Mouse (Mus musculus): Measurements from ENCODE around the gene Rbp7.
"Not testable (repeated sequence)": the region's sequence is repeated elsewhere in the genome, so short reads cannot be mapped to it uniquely, and the experiment has no call there.

Gene Rbp7

DNA sequence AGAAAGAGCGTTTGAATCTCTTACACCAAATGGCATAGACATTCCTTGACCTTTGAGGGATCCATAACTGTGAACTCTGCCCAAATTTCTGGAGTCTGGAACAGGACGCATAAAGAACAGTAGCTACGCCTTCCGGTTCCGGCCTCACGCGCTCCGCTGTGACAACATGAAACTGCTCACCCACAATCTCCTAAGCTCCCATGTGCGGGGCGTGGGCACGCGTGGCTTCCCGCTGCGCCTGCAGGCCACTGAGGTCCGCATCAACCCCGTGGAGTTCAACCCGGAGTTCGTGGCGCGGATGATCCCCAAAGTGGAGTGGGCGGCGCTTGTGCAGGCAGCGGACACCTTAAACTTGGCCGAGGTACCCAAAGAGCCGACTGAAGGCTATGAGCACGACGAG is 2.4 kb upstream of the Rbp7 start:
- DNase-seq (ENCODE audit: low spot score in 2 of 2), result not testable (repeated sequence)

DNA sequence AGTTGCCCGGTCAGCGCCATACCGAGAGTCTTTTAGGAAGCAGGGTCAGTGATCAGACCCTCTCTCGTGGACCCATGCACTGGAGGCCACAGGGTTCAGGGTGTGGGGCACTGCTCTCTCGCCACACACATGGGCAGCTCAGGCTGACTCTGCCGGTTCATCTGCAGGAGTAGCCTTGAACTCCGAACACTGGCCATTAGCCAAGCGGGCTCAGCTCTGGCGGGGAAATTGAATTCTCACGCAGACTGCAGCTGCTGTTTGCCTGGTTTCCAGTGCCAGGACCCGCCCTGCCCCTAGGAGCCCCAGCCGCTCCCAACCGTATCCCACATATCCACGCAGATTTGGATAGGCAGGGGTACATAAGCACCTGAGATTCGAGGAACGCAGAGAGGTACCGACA is 515 bp downstream of the Rbp7 start:
- DNase-seq (ENCODE audit: low spot score in 2 of 2), result no peak

DNA sequence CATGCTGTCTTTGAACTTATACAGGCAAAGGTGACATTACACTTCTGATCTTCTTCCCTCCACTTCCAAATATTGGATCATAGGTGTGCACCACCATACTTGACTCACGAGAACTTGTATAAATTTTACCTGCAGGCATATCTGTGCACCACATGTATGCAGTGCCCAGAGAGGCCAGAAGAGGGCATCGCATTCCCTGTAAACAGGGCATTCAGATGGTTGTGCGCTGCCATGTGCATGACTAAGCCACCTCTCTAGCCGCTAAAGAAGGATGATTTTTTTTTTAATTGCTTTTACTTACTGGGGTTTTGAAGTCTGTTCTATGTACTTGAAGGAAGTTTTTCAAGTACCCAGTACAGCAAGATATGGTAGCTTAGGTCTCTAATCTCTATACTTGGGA is 1.1 kb downstream of the Rbp7 start:
- no peak for DNase-seq (ENCODE audit: low spot score in 2 of 2)

DNA sequence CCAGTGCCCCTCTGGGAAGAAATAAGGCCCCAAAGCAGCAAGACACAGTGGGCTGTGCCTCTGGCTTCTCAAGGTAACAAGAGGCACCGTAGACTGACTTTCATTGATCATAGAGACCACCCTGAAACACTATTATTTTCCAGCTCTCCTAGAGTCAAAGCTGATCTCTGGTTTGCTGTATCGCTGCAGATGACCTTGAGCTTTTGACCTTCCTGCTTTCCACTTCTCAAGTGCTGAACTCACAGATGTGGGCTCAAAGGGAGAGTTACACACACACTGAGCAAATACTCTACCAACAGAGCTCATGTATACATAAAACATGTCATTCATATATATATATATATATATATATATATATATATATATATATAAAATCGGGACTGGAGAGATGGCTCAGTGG is 4.1 kb downstream of the Rbp7 start:
- DNase-seq (ENCODE audit: low spot score in 2 of 2), result no peak

DNA sequence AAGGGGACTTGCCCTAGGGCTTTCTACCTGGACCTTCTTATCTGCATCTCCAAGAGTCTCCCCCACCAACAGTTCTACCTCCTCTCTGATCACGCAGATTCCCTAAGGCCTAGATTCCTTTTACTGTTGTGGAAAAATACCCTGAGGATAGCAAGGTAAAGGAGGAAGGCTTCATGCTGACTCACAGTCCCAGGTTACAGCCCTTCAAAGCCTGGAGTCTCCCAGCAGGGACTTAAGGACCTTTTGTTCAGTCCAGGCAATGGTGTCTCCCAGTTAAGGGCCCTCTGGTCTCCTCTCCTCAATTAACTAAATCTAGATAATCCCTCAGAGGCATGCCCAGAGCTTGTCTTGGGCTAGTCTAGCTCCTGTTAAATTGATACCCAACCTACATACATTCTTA is 8.5 kb downstream of the Rbp7 start:
- DNase-seq (ENCODE audit: low spot score in 2 of 2), result no peak

GRCm38 (mm10) chr4:149445868-149446267 is 8.9 kb downstream of the Rbp7 start:
- peak; percentile 58 to 75 for DNase-seq (ENCODE audit: low spot score in 2 of 2)

DNA sequence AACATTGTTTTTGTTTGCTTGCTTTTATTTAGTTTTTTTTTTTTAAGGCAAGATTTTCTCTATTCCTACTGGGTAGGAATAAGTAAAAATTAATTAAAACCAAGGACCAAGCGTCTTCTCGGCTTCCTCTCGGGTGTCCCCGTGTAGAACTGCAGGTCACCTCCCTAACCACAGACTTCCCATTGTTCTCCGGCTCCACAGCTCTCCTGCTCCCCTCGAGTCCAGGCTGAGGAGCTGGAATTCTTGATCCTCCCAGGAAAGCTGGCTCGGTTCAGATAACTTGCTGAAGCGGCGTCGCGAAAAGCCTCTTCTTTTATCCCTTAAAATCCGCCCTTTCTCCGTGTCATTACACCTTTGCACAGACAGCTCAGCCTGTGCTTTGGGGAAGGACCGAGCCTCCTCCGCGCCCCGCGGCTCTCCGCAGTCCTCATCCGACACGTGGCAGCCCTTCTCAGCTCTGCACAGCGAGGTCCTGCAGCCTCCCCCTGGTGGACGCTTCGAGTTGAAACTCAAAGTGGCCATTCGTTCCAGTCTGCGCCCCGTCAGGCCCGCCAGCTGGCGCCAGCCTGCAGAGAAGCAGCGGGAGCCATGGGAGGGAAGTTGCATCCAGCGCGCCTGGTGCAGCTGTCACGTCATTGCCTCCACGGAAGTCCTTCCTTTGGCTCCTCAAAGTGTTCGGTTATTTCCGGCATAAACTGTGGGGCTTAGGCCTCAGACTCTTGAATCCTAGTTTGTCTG is 9.6 kb downstream of the Rbp7 start:
- peak; percentile 90 to 91 for DNase-seq (ENCODE audit: low spot score in 2 of 2)

DNA sequence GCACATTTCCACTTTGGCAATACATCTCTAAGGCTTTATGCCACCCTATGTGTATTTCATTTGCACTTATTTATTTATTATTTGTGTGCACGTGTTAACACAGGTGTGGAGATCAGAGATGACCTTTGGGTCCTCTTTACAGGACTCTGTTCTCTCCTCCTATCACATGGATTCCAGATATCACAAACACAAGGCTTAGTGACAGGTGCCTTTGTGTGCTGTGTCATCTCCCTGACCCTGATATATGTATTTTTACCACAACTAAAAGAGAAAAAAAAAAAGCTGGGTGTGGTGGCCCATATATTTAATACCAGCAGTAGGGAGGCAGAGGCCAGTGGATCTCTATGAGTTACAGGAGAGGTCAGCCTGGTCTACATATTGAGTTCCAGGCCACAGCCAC is 10.3 kb downstream of the Rbp7 start:
- DNase-seq (ENCODE audit: low spot score in 2 of 2), result no peak

- DNase-seq (ENCODE audit: low spot score in 2 of 2), result no peak
These were observed 12.3 kb downstream of the Rbp7 start for GRCm38 (mm10) chr4:149442436-149442835.

- DNase-seq (ENCODE audit: low spot score in 2 of 2), result no peak
These were observed 14.2 kb downstream of the Rbp7 start for GRCm38 (mm10) chr4:149440576-149440975.

DNA sequence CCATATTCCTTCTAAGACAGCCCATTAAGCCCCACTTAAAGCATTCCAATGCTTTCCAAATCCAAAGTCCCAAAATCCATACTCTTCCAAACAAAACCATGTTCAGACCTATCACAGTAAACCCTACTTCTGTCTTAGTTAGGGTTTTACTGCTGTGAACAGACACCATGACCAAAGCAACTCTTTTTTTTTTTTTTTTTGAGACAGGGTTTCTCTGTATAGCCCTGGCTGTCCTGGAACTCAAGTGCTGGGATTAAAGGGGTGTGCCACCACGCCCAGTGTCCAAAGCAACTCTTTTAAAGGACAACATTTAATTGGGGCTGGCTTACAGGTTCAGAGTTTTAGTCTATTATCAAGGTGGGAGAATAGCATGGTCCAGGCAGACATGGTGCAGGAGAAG is 22.9 kb downstream of the Rbp7 start:
- not testable (repeated sequence) for DNase-seq (ENCODE audit: low spot score in 2 of 2)

GRCm38 (mm10) chr4:149429592-149429991 is 25.2 kb downstream of the Rbp7 start:
- no peak for DNase-seq (ENCODE audit: low spot score in 2 of 2)

DNA sequence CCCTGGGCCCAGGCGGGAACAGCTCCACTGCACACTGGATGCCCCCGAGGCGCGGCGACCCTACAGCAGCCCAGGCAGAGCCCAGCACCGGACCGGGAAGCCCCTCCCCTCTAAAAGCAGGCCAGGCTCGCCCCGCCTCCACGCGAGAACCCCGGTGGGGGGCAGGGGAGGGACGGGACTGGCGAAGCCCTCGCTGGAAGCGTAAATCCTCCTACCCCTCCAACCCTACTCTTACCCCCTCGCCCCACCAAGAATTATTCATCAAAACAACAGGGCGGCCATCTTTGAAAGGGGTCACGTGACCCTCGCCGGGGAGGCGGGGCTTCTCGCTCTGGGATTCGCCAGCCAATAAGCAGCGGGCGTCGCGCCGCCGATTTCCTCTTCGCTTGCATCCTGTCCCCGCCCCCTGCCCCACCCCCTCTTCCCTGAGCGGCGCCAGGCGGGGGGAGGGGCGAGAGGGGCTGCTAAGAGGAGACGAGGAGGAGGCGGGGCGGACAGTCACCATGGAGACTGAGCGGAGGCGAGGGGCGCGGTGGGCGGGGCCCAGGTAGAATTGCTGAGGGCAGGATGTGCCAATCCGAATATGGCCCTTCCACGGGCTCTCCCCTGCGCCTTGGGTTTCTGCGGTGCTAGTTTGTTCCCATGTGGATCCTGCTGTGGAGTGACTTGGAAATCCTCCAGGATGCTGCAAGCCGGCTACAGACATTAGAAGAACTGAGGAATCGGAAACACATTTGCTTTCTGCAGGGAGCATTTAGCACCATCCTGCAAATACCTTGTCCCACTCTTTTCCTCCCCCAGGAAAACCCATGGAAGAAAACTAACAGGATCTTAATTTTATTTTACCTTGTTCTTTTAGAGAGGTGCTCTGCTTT is 28.2 kb downstream of the Rbp7 start, which contains the start of gene Ube4b:
Gene Ube4b, minus strand, starts transcription at position 425 of the 875 bp plus-strand sequence.
- DNase-seq (ENCODE audit: low spot score in 2 of 2), result peak; percentile 96 to 98

DNA sequence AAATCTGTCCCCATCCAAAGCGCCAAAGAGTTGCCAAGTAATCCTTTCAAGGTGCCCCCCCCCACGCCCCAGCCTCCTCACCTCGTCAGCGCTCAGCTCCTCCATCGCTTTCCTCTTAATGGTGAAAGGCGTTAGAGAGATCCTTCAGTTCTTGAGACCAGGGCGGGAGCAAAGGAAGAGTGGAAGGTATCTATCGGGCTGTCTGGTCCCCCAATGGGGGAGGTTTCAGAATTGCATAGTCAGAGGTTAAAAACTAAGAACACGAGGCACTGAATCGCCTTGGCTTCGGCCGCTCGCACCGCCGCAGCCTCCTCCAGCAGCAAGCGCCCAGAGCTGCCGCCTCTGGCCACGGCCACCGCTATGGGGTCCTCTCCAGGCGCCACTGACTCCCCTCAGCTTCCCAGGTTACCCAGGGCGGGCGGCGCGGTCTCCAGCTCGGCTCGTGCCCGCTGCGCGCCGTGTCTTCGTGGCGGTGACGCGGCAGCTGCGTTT is 28.9 kb downstream of the Rbp7 start:
- no peak for DNase-seq (ENCODE audit: low spot score in 2 of 2)

DNA sequence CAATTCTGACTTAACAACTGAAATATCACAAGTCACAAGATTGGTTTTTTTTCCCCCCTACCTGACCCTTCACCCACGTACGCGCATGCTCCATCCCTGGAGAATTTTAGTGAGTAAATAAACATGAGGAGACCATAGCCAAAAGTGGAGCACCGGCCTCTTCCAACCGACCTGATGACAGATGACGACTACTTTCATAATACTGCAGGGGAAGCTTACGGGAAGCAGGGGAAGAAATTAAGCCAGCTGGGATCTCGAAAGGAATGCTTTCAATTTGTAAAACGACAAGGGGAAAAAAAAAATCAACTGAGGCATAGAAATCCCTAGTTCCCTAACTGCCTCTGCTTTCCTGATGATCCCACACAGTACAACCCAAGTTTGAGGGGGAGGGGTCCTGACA is 30.0 kb downstream of the Rbp7 start:
- DNase-seq (ENCODE audit: low spot score in 2 of 2), result no peak

- no peak for DNase-seq (ENCODE audit: low spot score in 2 of 2)
These were observed 36.9 kb downstream of the Rbp7 start for GRCm38 (mm10) chr4:149417854-149418365.

- no peak for DNase-seq (ENCODE audit: low spot score in 2 of 2)
These were observed 37.8 kb downstream of the Rbp7 start for GRCm38 (mm10) chr4:149416986-149417385.

DNA sequence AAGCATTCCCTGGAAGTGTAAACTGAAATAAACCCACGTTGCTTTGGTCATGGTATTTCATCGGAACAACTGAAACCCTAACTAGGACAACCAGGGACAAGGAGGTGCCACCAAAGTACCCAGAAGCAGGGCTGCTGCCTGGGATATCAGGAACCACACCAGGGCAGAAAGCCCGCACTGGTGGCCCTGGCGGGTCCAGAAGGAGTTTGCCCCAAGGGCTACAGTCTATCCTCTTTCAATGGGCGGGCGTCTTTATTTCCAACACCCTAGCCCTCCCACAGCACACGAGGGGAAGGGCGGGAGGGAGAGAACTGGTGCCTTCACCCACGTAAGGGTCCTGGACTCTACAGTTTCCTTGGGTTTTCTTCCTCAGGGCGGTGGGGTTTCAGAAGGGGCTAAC is 38.4 kb downstream of the Rbp7 start:
- DNase-seq (ENCODE audit: low spot score in 2 of 2), result no peak

DNA sequence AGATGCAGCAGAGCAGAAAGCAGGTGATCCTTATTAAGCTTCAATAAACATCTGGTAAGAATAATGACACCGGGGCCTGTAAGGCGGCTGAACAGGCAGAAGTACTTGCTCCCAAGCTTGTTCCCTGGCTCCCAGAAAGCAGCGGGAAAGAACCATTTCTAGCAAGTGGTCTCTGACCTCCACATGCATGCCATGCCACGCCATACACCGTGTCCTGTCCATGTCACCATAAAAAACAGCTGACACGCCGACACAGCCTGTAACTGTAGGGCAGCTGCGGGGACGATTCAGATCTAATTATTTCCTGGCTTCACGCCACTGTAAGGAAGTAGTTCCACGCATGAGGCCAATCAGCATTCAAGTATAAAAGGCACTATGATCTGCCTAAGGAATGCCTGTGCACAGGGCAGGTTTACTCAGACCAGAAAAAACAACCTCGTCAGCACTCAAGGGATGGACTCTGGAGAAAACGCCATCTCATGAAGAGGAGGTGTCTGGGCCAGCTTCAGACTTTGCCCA is 39.1 kb downstream of the Rbp7 start:
- DNase-seq (ENCODE audit: low spot score in 2 of 2), result no peak

DNA sequence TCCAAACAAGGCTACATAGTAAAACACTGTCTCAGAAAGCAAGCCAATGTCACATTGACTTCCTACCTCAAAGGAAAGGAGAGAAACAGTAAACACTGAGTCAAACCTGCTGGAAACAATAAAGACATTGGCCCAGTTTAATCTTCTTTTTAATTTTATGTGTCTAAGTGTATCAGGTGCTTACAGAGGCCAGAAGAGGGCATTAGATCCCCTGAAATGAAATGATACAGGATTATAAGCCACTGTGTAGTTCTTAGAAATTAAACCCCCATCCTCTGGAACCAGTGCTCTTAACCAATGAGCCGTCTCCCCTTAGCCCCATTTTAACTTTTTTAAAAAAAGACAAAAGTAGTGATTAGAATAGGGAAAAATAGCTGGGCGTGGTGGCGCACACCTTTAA is 40.5 kb downstream of the Rbp7 start:
- DNase-seq (ENCODE audit: low spot score in 2 of 2), result no peak

DNA sequence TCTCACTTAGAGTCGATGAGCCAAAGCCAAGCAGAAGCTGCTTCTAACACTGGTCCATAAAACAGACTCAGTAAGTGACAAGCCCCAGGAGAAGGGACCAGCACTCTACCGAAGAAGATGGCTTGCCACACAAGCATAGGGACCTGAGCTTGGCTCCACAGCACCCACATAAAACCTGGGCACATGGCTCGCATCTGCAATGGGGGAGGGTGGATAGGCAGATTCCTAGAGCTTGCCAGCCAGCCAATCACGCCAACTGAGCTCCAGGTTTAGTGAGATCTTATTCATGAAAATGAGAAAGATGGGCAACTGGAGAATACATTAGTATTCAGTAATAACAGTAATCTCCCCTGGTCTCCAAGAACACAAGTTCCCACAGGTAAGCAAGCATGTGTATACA is 45.0 kb downstream of the Rbp7 start:
- no peak for DNase-seq (ENCODE audit: low spot score in 2 of 2)

- no peak for DNase-seq (ENCODE audit: low spot score in 2 of 2)
These were observed 46.4 kb downstream of the Rbp7 start for GRCm38 (mm10) chr4:149408331-149408730.

All from urinary bladder, postnatal 4 days (tissue).